Comparison of ENCODE assay signal across 37 mouse cellular contexts in the genomic region with DNA sequence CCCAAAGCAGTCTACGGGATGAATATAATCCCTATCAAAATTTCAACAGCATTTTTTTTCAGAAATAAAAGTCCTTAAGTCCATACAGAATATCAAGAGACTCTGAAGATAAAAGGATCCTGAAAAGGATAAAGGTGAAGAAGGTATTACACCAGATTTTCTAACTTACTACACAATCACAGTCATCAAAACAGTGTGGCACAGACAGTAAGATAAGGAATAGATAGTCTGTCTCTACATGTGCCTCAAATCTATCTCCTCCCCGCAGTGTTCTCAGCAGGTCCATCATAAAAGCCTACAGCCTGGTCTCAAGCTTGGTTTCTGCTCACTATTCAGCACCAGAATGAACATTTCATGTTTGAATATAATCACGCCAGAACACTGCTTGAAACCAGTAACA. TPM values are rescaled to one million over a fixed set of nuclear protein-coding genes. Genes with fewer than 3 reads are reported as not detected.
"Had no signal": no experiment of that assay in that cellular context is flagged by ENCODE, and none has a peak within 500 bp of the region (broad histone marks: within the 10 kb centered on the region; RNA-seq: fewer than 3 reads in every experiment).

No protein-coding gene starts in this region.

- H3K4me2 ChIP-seq: heart, embryonic 11.5 days; heart, embryonic 12.5 days; heart, embryonic 13.5 days; heart, embryonic 15.5 days; hindbrain, embryonic 12.5 days; hindbrain, embryonic 13.5 days; hindbrain, embryonic 14.5 days; hindbrain, embryonic 15.5 days; intestine, embryonic 15.5 days; kidney, embryonic 15.5 days had no signal

- H3K4me3 ChIP-seq: heart, embryonic 10.5 days; heart, embryonic 12.5 days; heart, embryonic 13.5 days; heart, embryonic 15.5 days; hindbrain, embryonic 10.5 days; hindbrain, embryonic 12.5 days; hindbrain, embryonic 13.5 days; hindbrain, embryonic 15.5 days; intestine, embryonic 15.5 days; kidney, embryonic 15.5 days; left cerebral cortex, adult 2 months had no signal

- H3K27me3 ChIP-seq: heart, embryonic 12.5 days; heart, embryonic 13.5 days; heart, embryonic 15.5 days; hindbrain, embryonic 12.5 days; hindbrain, embryonic 13.5 days; hindbrain, embryonic 15.5 days; intestine, embryonic 15.5 days; kidney, embryonic 15.5 days had no signal

- H3K36me3 ChIP-seq: heart, embryonic 10.5 days; heart, embryonic 12.5 days; heart, embryonic 15.5 days; hindbrain, embryonic 12.5 days; hindbrain, embryonic 13.5 days; intestine, embryonic 15.5 days had no signal

- H3K4me1 ChIP-seq: intestine, embryonic 15.5 days had no signal

- DNase-seq: heart, postnatal 10 days; heart, postnatal 14 days; heart, postnatal 36 days; heart, postnatal 4 days; kidney, adult 11 months; kidney, adult 18-20 months; kidney, adult 2 months; kidney, adult 8-10 months; kidney, adult 9 months; kidney, postnatal 10 days; kidney, postnatal 14 days; kidney, postnatal 25 days; kidney, postnatal 36 days; kidney, postnatal 4 days; layer of hippocampus, adult 9-11 months had no signal

- H3K9me3 ChIP-seq: heart, embryonic 10.5 days; heart, embryonic 12.5 days; heart, embryonic 13.5 days; heart, embryonic 15.5 days; hindbrain, embryonic 10.5 days; hindbrain, embryonic 12.5 days; hindbrain, embryonic 13.5 days; hindbrain, embryonic 15.5 days; intestine, embryonic 15.5 days; kidney, embryonic 15.5 days had no signal

- H3K9ac ChIP-seq: heart, embryonic 12.5 days; heart, embryonic 13.5 days; heart, embryonic 15.5 days; hindbrain, embryonic 12.5 days; hindbrain, embryonic 13.5 days; hindbrain, embryonic 14.5 days; hindbrain, embryonic 15.5 days; intestine, embryonic 15.5 days; kidney, embryonic 15.5 days had no signal

- H3K27ac ChIP-seq: heart, embryonic 10.5 days; heart, embryonic 13.5 days; heart, embryonic 15.5 days; hindbrain, embryonic 10.5 days; hindbrain, embryonic 12.5 days; hindbrain, embryonic 13.5 days; hindbrain, embryonic 14.5 days; hindbrain, embryonic 15.5 days; hindbrain, postnatal 0 days; intestine, embryonic 15.5 days; kidney, embryonic 15.5 days; kidney, postnatal 0 days; left cerebral cortex, adult 2 months had no signal

RNA-seq across cellular contexts. Expression of gene Scnn1g, which starts 33.8 kb away (rescaled TPM):
- total RNA-seq: heart, postnatal 10 days; heart, postnatal 25 days; heart, postnatal 36 days; heart, postnatal 4 days; hematopoietic stem cell, adult 5-6 weeks had no signal
- polyA plus RNA-seq: heart, embryonic 12.5 days; heart, embryonic 14.5 days; hindbrain, embryonic 13.5 days; hindbrain, embryonic 14.5 days; hindbrain, embryonic 16.5 days; inflammation-experienced regulatory T-cells, adult 6 months; intestine, embryonic 14.5 days; large intestine, adult 2 months had no signal
